Mouse (Mus musculus) heart, adult 2 months (tissue): ENCODE data around the gene Mta1.

Source experiments
- CTCF ChIP-seq: fragments of 200-600 bp; IDR thresholded peaks from 2 replicates; pipeline ENCODE4 v1.8.1; 2022; ENCODE audit warnings: antibody characterized with exemption, mild to moderate bottlenecking, moderate library complexity
- EP300 ChIP-seq: fragments of 200-500 bp; IDR thresholded peaks from 2 replicates; pipeline ENCODE4 v1.6.1; 2011; ENCODE audit warnings: low read depth, low read length, control low read depth; ENCODE audit not compliant: insufficient read depth
- POLR2A ChIP-seq: fragments of 200-500 bp; IDR thresholded peaks from 2 replicates; pipeline ENCODE4 v1.6.1; 2011; ENCODE audit warnings: mild to moderate bottlenecking, low read depth, low read length, control low read depth; ENCODE audit not compliant: insufficient read depth

GRCm38 (mm10) chr12:113156540-113156929 lies 58.5 kb downstream of the Mta1 start:
- TF ChIP-seq CTCF: no peak
- TF ChIP-seq POLR2A: no peak
- TF ChIP-seq EP300: no peak
